Mouse (Mus musculus) bone marrow, adult 2 months (tissue): ENCODE results near the gene Amdhd1.

Experiments
- CTCF ChIP-seq: fragments of 200-500 bp; IDR thresholded peaks from 2 replicates; pipeline ENCODE4 v1.5.1; 2011; ENCODE audit warnings: low read length, control low read depth; ENCODE audit not compliant: control insufficient read depth, insufficient read depth
- POLR2A ChIP-seq: fragments of 200-500 bp; IDR thresholded peaks from 2 replicates; pipeline ENCODE4 v1.6.1; 2011; ENCODE audit warnings: low read depth, mild to moderate bottlenecking, control low read depth, low read length, borderline replicate concordance; ENCODE audit not compliant: control insufficient read depth

DNA sequence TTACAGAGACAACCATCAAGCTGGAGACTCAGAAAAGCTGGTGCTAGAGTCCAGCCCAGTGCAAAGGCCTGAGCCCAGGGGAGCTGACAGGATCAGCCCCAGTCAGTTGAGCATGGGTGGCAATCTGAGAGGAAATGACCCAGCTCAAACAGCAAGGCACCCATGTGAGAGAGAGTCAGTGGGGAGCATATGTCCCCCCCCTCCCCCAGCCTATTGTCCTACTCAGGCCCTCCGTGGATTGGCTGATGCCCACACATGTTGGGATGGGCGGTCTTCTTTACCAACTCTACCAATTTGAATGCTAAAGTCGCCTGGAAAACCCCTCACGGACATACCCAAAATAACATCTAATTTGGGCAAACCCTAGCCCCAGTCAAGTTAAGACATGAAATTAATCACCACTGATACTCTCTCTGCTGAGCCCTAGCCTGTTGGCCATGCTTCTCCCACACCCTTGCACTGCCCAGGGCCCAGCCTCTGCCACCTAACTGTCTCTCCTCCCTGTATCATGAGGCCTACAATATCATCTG is 8.0 kb upstream of the Amdhd1 start:
- TF ChIP-seq CTCF: no peak
- no peak for TF ChIP-seq POLR2A
